Mouse (Mus musculus) lung, postnatal 14 days (tissue): ENCODE measurements around the gene Ebp.

Experiments used
- DNase-seq: peaks from one replicate; pipeline ENCODE4 v3.0.0; 2021

Ebp gene

DNA sequence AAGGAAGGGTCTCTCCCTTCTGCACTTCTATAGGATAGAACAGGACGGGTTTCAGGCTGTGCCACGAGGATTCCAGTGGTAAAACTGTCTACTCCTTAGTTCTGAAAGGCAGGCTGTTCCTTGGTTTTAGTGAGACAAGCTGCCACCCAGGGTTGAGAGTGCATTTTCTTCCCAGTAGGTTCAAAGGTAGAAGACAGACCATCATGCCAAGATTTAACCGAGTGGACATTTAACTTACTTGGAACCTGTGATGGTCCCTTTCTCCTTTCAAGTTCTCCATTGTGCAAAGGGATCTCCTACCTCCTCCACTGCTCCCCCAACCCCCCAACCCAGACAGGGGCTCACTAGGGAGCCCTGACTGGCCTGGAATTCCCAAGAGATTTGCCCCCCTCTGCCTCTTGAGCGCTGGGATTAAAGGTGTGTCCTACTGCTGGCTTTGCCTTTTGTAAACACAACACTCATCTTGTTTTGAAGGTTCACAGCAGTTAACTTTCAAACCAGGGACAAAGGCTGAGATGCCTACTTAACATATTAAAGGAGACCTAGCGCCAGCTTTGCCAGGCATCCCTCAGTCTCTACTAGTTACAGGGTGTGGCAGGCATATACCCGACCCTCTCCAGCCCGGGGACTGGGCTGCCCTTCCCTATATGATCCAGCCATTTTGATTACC is 10.3 kb downstream of the Ebp start:
- no peak for DNase-seq

- DNase-seq, result no peak
Observed at GRCm38 (mm10) chrX:8179646-8180045, 13.7 kb downstream of the Ebp start.

- DNase-seq, result no peak
Observed at GRCm38 (mm10) chrX:8178871-8179270, 14.4 kb downstream of the Ebp start.

DNA sequence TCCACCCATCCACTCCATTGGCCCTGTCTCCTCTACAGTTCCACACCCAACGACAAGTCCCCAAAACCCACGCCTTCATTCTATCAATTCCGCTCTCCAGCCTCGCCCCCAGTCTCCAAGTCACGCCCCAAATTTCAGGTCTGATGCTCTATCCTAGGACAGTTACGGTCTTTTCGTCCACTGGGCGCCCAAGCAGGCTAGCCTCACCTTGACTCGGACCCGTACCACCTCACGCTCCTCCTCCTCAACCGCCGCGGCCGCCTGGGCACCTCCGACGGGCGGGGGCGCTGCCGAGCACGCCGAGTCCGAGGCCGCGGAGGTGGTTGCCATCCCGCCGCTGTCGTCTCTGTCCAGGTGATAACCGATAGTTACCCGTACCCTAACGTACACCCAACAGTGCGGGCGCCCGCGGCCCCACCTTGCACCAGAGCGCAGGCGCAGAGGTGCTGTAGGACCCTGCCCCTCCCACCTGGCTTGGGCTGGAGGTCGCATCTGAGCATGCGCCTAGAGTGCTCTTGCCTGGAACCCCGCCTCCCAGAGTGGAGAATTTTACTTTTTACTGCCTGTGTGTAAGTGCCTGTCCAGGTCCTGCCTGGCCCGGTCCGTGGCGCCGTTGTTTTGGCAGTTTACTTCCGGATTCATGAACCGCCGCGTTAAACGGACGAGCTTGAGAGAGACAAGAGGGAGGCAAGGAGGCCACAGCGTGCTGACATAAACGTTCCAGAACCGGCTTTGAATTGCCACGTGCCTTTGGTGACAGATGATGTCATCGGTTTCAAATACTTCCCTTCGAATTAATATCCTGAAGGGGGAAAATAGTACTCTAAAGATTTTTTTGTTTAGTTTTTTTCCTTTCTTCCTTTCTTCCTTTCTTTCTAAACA is 17.6 kb downstream of the Ebp start, which contains the start of gene Tbc1d25:
Tbc1d25 (minus strand) TSS at position 678 of the 882 bp plus-strand sequence.
- peak; percentile 85 for DNase-seq

DNA sequence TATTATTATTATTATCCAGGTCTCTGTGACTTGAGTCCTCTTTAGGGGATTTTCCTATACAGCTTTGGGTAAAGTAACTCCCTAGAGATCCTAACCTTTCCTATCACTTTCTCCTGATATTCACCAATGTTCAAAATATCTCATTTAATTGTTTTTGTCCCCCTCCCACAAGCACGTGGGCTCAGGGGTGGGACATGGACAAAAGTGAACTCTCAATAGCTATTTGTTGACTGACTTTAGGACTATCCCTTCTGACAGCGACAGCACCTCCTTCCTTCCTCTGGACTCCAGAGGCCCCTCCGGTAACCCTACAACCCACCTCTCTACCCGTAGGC is 18.2 kb downstream of the Ebp start:
- DNase-seq, result no peak

GRCm38 (mm10) chrX:8167716-8168647 is 25.3 kb downstream of the Ebp start:
- DNase-seq, result no peak

DNA sequence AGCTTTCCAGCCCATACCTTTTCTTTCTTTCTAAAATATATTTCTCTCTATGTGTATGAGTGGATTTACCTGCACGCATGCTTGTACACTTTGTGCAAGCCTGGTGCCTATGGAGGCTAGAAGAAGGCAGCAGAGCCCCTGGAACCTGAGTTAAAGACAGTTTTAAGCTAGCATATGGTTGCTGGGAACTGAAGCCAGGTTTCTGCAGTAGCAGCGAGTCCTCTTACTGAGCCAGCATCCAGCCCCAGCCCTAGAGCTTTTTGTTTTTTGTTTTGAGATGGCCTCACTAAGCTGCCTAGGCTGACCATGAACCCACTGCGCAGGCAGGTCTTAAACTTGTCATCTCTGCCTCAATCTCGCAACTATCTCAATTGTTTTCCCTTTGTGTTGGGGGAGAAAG is 28.8 kb downstream of the Ebp start:
- DNase-seq, result no peak

GRCm38 (mm10) chrX:8163076-8163475 is 30.2 kb downstream of the Ebp start:
- no peak for DNase-seq

GRCm38 (mm10) chrX:8145153-8145991 is 47.9 kb downstream of the Ebp start, which contains the start of gene Rbm3:
Gene Rbm3 (minus strand): TSS chrX:8145880.
- peak; percentile 86 for DNase-seq

DNA sequence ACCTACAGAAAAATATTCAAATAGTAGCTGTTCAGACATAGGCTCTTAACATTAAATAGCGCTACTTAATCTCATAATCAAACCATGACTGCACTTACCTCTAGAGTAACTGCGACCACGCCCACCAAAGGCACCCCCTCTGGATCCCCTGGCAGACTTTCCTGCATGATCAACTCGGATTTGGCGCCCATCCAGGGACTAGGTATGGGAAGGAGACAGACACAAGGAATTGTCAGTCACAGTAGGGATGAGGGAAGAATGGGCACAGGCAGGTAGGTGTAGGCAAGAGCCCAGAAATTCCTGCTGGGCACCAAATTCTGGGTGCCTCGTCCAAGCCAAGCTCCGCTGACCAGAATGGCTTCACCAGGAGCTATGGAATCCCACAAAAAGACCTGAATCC is 49.6 kb downstream of the Ebp start:
- DNase-seq, result no peak

- no peak for DNase-seq
Observed at GRCm38 (mm10) chrX:8142948-8143347, 50.4 kb downstream of the Ebp start.

GRCm38 (mm10) chrX:8141058-8141457 is 52.3 kb downstream of the Ebp start:
- no peak for DNase-seq

DNA sequence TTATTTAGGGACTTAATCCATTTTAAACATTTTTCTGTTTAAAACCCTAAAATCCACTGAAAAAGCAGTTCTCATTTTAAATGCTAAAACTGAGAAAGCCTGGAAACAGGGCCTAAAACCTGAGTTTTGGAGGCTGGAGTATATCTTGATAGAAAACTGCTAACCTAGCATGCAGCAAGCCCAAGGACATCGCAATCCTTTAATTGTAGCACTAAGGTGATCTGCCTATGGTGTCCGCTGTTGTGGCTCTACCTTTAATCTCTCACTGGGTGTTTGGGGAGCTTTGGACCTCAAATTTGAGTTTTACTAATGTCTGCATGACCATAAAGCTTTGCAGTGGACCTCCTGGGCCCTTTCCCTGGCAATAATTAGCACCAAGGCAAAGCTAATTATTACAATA is 52.9 kb downstream of the Ebp start:
- DNase-seq, result no peak

GRCm38 (mm10) chrX:8139480-8139879 is 53.8 kb downstream of the Ebp start:
- DNase-seq, result no peak

DNA sequence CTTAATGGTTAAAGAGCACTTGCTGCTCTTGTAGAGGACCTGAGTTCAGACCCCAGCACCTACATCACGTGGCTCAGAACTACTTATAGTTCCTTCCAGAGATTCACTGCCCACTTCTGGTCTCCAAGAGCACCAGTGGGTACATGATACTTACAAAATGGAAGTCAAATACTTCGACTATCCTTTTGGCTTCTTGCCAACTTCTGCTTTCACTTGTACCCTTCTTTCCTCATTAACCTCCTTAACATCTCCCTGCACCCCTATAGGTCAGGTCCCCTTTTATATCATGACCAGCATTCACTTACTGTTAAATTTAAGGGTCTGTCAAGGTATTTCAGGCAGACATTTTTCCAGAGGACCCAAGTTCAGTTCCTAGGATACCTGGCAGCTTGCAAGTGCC is 57.4 kb downstream of the Ebp start:
- no peak for DNase-seq
